ENCODE assay signal across 14 mouse cellular contexts in the genomic region with DNA sequence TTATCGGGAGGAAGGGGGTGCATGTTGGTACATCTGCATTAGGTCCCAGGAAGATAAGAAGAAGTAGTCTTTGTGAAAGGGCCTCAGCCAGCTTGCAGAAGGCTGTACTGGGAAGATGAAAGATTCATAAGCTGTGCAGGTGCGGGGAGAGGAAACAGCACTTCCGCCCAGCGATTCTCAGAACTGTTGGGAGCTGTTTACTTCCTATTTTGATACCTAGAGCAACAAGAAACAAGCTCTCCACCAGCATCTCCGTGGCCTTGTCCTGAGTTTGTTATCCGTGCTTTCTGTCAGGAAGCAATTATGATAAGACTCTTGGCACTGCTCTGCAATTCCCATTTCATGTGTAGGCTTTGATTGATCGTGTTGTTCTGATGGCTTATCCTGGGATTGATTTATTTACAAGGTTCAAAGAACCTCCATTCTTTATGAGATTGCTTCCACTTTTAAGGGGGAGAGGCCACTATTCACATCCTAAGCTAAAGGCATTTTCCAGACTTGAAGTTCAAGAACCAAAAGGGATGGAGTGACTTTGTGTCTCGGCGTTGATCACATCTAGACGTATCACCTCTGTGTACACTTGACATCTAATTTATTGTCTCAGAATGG.
DNase-seq lines count a peak whose midpoint lies in the region; ATAC-seq lines count a peak whose summit lies in the region.
"Had no signal": no experiment of that assay in that cellular context is flagged by ENCODE, and none has a peak within 500 bp of the region (broad histone marks: within the 10 kb centered on the region; RNA-seq: fewer than 3 reads in every experiment).

No protein-coding gene starts in this region.

- H3K27me3 ChIP-seq in intestine, embryonic 15.5 days (replicated peaks): no peaks in the 10 kb centered on the region
- H3K27me3 ChIP-seq: hindbrain, embryonic 12.5 days; Patski; stomach, embryonic 15.5 days had no signal

- H3K9ac ChIP-seq in intestine, embryonic 15.5 days: no peak overlapping the region
- H3K9ac ChIP-seq: hindbrain, embryonic 12.5 days; stomach, embryonic 15.5 days had no signal

- no peak overlapping the region for H3K4me2 ChIP-seq in intestine, embryonic 15.5 days (replicated peaks)
- H3K4me2 ChIP-seq: hindbrain, embryonic 12.5 days; liver, embryonic 11.5 days; stomach, embryonic 15.5 days had no signal

- H3K4me1 ChIP-seq in intestine, embryonic 15.5 days (replicated peaks): no peaks in the 10 kb centered on the region; the same call in 1 of the 2 replicates
- H3K4me1 ChIP-seq: hindbrain, embryonic 12.5 days; stomach, embryonic 15.5 days had no signal

- H3K9me3 ChIP-seq in intestine, embryonic 15.5 days: no peaks in the 10 kb centered on the region
- H3K9me3 ChIP-seq: forebrain, embryonic 10.5 days; hindbrain, embryonic 12.5 days; stomach, embryonic 15.5 days had no signal

- H3K36me3 ChIP-seq in intestine, embryonic 15.5 days: no peaks in the 10 kb centered on the region
- H3K36me3 ChIP-seq: forebrain, embryonic 10.5 days; hindbrain, embryonic 12.5 days; stomach, embryonic 15.5 days had no signal

- no peak overlapping the region for H3K4me3 ChIP-seq in intestine, embryonic 15.5 days (replicated peaks)
- H3K4me3 ChIP-seq: forebrain, embryonic 10.5 days; hindbrain, embryonic 12.5 days; stomach, embryonic 15.5 days had no signal

- 55% methylated on average over 10 of the region's 10 CpGs for WGBS in intestine, embryonic 15.5 days

- peak; percentile 72 for DNase-seq in CD4-positive, CD25-positive, alpha-beta regulatory T cell, adult 2 months (ENCODE audit: low read depth, low spot score)
- DNase-seq in adrenal gland, postnatal 14 days: peak; percentile 48
- DNase-seq in kidney, postnatal 10 days: peak; percentile 36
- DNase-seq in skeletal muscle tissue, adult 2 months (ENCODE audit: low read depth, low spot score): peak; percentile 21
- DNase-seq in left cerebral cortex, adult 11 months (ENCODE audit: low spot score): no peak
- no peak for DNase-seq in urinary bladder, postnatal 10 days (ENCODE audit: low spot score)
- DNase-seq in cerebellum, adult 11 months: no peak
- DNase-seq: cerebellum, adult 2 months had no signal

- H3K27ac ChIP-seq in intestine, embryonic 15.5 days: no peak overlapping the region
- H3K27ac ChIP-seq: forebrain, embryonic 10.5 days; hindbrain, embryonic 12.5 days; stomach, embryonic 15.5 days had no signal

- ATAC-seq in intestine, embryonic 15.5 days: no peak
- ATAC-seq: Patski had no signal

Comparison
In these comparisons a context has a peak if more than half of its experiments do, and no peak if none do; other contexts are left out.
1. DNase-seq: peak in CD4-positive, CD25-positive, alpha-beta regulatory T cell, adult 2 months (single experiment), adrenal gland, postnatal 14 days (single experiment), kidney, postnatal 10 days (single experiment) and skeletal muscle tissue, adult 2 months (single experiment); none in left cerebral cortex, adult 11 months (single experiment), urinary bladder, postnatal 10 days (single experiment) and cerebellum, adult 11 months (single experiment).